Mouse (Mus musculus) brain, adult 2 months (tissue): ENCODE data around the gene Rabgap1l.

ENCODE experiments used
- DNase-seq: peaks from one replicate; pipeline ENCODE4 v3.0.0; 2011; ENCODE audit warnings: low read depth, low spot score

Gene Rabgap1l

GRCm38 (mm10) chr1:160596252-160596947 lies 196.6 kb downstream of the Rabgap1l start:
- DNase-seq: no peak

DNA sequence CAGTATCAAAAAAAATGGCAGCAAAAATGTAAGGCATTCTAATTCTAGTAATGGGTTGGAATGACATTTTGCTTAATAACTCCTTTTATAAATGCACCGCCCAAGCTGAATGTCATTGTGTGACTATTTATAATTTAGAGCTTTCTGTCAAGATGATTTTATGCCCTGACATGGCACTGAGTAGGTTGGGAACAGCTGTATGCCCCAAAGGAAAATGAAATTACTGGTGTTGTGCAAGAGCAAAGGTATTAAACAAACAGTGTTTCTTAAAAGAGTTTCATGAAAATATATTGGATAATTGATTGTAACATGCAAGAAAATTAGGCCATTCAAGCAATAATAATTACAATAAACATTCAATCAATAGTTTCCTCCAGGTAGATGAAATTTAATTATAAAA lies 198.4 kb downstream of the Rabgap1l start:
- DNase-seq: no peak

GRCm38 (mm10) chr1:160594066-160594465 lies 198.9 kb downstream of the Rabgap1l start:
- no peak for DNase-seq

GRCm38 (mm10) chr1:160588911-160589590 lies 204.0 kb downstream of the Rabgap1l start:
- DNase-seq: peak; percentile 69

DNA sequence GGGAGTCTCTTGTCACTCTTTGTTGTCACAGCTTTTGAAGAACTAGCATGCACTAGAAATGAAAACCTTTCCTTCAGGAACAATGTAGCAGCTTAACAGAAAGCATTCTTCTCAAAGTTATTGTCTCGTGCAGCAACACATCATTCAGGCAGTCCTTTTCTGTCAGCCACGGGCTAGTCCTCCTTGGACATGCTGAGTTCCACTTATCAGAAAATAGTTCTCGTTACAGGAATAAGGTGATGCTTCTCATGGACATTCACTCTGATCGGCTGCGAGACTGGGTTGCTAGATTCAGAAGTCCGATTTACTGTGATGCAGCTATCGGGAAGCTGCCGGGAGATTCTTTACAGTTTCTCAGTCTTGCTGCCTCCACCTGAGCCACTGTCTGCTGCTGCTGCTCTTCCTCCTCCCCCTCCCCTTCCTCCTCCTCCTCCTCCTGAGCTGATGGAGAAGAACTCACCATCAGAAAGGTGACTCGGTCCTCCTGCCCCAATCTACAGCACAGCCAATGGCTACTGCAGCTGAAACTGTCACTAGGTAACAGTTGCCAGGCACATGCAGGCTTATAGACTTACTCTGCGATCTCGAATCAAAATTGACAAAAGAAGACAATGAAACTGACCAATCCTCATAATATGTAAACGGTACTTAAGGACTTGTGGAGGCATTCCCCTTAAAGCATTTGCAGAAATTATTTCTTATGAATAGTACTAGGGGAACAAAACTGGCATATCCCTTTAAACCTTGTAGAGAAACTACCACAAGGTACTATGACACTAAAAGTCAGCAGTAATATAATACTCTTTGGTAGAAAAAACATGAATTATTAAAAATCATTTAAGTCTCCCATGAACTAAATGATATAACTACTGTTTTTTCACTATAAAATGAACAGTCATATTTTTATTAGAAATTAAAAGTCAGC lies 213.4 kb downstream of the Rabgap1l start:
- peak; percentile 74 for DNase-seq

DNA sequence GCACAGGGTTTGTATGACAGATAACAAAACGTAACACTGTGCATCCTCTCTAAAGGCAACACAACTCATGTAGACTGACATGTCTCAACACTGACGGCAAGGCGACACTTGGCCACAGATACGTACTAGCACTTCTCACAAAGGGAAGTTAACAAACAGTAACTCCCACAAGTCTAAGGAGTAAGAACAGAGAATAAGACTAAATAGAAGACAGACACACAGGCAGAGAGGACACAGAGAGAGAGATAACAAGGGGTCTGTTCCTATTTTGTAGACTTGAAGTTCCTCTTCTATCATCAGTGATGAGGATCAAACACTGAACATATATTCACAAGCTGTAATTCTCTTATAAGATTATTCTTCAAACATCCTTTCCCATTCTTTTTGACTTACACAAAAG lies 216.9 kb downstream of the Rabgap1l start:
- DNase-seq: no peak

- no peak for DNase-seq
Measured at GRCm38 (mm10) chr1:160574039-160574438, 219.0 kb downstream of the Rabgap1l start.

DNA sequence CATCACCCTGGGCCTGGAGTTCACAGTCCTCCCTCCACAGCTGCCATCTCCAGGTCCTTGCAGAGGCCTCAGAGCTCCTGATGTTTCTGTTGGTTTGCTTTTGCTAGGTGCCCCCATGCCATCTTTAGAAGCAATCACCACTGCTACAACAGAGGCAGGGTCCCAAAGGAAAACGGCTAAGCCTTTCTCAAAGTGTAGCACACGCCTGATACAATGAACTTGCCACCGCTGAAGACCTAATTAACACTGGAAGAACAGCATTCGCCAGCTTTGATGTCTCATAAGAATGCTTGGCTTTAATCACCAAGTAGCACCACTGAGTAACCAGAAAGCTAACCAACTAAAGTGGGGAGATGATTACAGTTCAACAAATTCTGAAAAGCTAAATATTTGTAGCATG lies 226.6 kb downstream of the Rabgap1l start:
- no peak for DNase-seq

GRCm38 (mm10) chr1:160561381-160561780 lies 231.6 kb downstream of the Rabgap1l start:
- DNase-seq: peak; percentile 62

GRCm38 (mm10) chr1:160550636-160551035 lies 242.4 kb downstream of the Rabgap1l start:
- no peak for DNase-seq

DNA sequence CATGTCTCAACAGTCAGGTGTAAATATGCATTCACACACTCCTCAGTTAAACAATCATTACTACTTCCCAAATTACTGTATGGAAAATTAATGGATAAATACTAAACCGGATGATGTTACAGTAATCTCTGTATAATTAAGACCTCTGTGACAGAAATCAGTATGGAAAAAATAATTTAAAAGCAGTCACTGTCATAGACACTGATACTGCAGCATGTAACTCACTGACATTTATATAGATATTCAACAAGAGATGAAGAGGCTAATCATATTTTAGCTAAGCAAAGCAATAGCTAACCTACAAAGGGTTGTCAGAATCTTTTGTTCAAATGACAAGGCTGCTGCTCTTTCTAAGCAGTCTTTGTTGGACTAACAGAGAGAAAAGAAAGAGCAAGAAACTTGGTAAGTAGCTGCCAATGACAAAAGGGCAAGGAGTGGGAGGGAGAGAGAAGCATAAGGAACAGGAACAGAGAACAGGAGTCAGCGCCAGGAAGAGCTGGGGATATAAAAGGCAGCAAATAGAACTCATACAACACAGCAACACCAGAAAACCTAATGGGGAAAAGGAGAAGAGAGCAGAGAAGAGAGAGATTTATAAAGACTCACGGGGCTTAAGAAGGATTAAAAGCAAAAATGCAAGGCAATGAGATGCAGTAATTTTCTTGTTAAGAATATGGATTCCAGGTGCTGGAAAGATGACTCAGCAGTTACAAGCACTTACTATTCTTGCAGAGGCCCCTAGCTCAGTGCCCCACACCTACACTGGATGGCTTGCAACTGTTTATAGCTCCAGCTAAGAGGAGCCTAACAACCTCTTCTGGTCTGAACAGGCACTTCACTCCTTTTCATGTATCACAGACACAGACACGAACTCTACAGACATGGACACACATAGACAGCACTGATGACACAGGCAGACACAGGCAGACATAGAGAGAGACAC lies 244.8 kb downstream of the Rabgap1l start:
- peak; percentile 92 for DNase-seq

- DNase-seq: peak; percentile 39
Measured at GRCm38 (mm10) chr1:160535649-160536048, 257.4 kb downstream of the Rabgap1l start.

- DNase-seq: peak; percentile 97
Measured at GRCm38 (mm10) chr1:160534571-160535335, 258.3 kb downstream of the Rabgap1l start.

- no peak for DNase-seq
Measured at GRCm38 (mm10) chr1:160533209-160533820, 259.7 kb downstream of the Rabgap1l start.

- peak; percentile 93 for DNase-seq
Measured at GRCm38 (mm10) chr1:160531402-160531801, 261.6 kb downstream of the Rabgap1l start.

- no peak for DNase-seq
Measured at GRCm38 (mm10) chr1:160521918-160522317, 271.1 kb downstream of the Rabgap1l start.

GRCm38 (mm10) chr1:160520665-160521064 lies 272.3 kb downstream of the Rabgap1l start:
- DNase-seq: no peak

DNA sequence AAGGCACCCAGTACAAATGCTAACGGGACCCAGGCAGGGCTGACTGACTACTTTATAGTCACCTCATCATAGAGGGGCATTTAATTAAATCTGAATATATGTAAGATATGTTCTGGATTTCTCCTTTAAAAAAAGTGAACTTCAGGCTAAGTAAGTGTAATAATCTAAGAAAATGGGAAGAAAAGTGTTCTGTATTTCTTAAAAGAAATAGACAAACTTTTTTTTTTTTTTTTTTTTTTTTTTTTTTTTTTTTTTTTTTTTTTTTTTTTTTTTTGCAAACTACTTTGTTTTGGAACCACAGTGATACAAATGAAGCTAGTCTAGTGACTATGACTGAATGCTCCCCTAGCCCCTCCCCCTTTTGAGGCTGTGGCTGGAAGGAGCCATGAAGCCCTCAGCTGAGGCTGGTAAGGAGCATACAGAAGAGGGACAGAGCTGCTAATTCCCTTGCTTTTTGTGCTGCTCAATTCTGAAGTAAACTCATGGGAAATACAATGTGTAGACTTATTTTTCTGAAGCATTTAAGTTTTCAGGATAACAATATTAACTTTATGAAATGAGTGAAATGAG lies 273.0 kb downstream of the Rabgap1l start:
- DNase-seq: no peak

- no peak for DNase-seq
Measured at GRCm38 (mm10) chr1:160518552-160518951, 274.5 kb downstream of the Rabgap1l start.
